Mouse (Mus musculus) hindbrain, embryonic 15.5 days (tissue): Measurements from ENCODE around the gene Shisal1. TPM values are rescaled to one million over a fixed set of nuclear protein-coding genes. Genes with fewer than 3 reads are reported as not detected.
A peak's percentile ranks its signal among the peaks of the same experiment; 100 is the strongest.

Source experiments
- ATAC-seq: fragments of 200-750 bp; cut with Nextera tagmentation; 2 replicates; pipeline ENCODE4 v1.8.0; 2017; ENCODE audit warnings: low read depth, moderate number of reproducible peaks, moderate TSS enrichment; ENCODE audit not compliant: low FRiP score
- H3K27ac ChIP-seq: fragments of 300-500 bp; sonication (generic); replicated peaks from 2 replicates; pipeline ENCODE4 v1.5.1; 2015; ENCODE audit warnings: mild to moderate bottlenecking, inconsistent platforms
- H3K27me3 ChIP-seq: fragments of 300-500 bp; sonication (generic); 2 replicates; pipeline ENCODE4 v1.6.1; 2015; ENCODE audit warnings: control low read depth, inconsistent platforms
- H3K36me3 ChIP-seq: fragments of 300-500 bp; sonication (generic); 2 replicates; pipeline ENCODE4 v1.6.1; 2015; ENCODE audit warnings: control low read depth, inconsistent platforms
- H3K4me1 ChIP-seq: fragments of 300-500 bp; sonication (generic); replicated peaks from 2 replicates; pipeline ENCODE4 v1.6.1; 2015; ENCODE audit warnings: control low read depth, inconsistent platforms
- H3K4me2 ChIP-seq: fragments of 300-500 bp; sonication (generic); 2 replicates; pipeline ENCODE4 v1.6.1; 2015; ENCODE audit warnings: moderate library complexity, mild to moderate bottlenecking, inconsistent platforms
- H3K4me3 ChIP-seq: fragments of 300-500 bp; sonication (generic); 2 replicates; pipeline ENCODE4 v1.5.1; 2015; ENCODE audit warnings: mild to moderate bottlenecking, inconsistent platforms
- H3K9ac ChIP-seq: fragments of 300-500 bp; sonication (generic); 2 replicates; pipeline ENCODE4 v1.6.1; 2015; ENCODE audit warnings: inconsistent platforms
- H3K9me3 ChIP-seq: fragments of 300-500 bp; sonication (generic); 2 replicates; pipeline ENCODE4 v1.6.1; 2016; ENCODE audit warnings: control low read depth, inconsistent platforms
- WGBS: fragments of 180-500 bp; shearing (Covaris S2); methylation state at CpG from one replicate; pipeline ENCODE4 v1.1.7; 2015; 5-methylcytosine and 5-hydroxymethylcytosine counted together
- polyA plus RNA-seq: library from polyadenylated mRNA; unstranded; fragments of >200 nt; fragmentation: Nextera tagmentation; extraction: Ambion mirVana; gene quantifications from 2 replicates; pipeline ENCODE4 v1.2.1, GENCODE M21; 2015

Gene Shisal1
- polyA plus RNA-seq, 1 experiment from 2014 or later = 14.1 TPM

DNA sequence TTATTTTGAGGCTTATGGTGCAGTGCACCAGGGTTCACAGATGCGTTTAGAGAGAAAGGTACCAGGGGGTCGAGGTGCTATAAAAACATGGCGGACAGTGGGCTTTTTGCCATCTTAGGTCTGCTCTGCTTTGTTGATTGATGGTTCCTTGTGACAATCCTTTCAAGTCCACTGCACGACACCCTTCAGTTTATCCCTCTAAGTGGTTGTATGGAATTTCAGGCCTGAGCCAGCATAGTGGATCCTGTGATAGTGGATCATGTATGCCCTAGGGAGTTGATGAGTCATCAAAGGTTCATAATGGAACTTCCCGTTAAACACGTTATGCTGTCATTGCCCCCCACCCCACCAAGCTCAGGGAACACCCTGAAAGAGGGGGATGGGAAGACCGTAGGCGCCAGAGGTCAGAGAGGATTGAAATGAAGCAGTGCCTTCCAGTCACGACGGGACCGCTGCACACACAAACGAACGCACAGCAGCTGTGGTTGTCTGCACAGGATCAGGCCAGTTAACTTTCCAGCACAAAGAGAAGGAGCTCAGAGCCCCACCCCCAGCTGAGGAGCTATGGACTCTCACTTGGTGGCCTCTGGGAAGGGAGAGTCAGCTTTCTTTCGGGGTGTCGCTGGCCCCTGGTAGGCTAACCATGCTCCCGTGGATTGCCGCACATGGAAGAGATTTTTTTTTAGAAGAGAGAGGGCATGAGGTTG is 81.1 kb downstream of the Shisal1 start:
- Histone ChIP-seq H3K36me3 (no peaks in the 10 kb centered on the region), H3K4me2 (no peak overlapping the region), H3K9me3 (no peaks in the 10 kb centered on the region), H3K27ac (no peak overlapping the region), H3K9ac (no peak overlapping the region), H3K27me3 (no peaks in the 10 kb centered on the region), H3K4me3 (no peak overlapping the region), H3K4me1 (peaks cover 10% of the 10 kb centered on the region)
- WGBS = 60% methylated on average over 17 of the region's 17 CpGs
- no peak for ATAC-seq

DNA sequence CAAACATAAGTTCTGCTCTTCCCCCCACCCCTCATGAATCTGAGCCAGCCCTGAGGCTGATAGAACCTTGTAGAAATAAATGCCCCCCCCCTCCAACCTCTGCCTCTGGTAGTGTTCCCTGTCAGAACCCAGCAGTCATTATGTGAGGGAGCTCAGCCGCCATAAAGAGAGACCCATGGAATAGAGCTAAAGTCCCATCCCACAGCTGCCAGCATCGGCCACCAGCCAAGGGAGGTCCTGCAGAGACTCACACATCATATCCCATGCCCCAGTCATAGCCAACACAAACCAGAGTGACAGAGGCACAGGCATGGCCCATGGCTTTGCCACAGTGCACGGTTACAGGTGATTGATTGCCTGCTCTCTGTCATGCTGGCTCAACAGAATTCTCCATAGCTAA is 82.2 kb downstream of the Shisal1 start:
- ATAC-seq = no peak
- Histone ChIP-seq H3K27ac (no peak overlapping the region), H3K36me3 (no peaks in the 10 kb centered on the region), H3K4me2 (no peak overlapping the region), H3K4me1 (peaks cover 20% of the 10 kb centered on the region), H3K9ac (no peak overlapping the region), H3K4me3 (no peak overlapping the region), H3K27me3 (no peaks in the 10 kb centered on the region), H3K9me3 (no peaks in the 10 kb centered on the region)
- 78% methylated on average over 3 of the region's 3 CpGs for WGBS

DNA sequence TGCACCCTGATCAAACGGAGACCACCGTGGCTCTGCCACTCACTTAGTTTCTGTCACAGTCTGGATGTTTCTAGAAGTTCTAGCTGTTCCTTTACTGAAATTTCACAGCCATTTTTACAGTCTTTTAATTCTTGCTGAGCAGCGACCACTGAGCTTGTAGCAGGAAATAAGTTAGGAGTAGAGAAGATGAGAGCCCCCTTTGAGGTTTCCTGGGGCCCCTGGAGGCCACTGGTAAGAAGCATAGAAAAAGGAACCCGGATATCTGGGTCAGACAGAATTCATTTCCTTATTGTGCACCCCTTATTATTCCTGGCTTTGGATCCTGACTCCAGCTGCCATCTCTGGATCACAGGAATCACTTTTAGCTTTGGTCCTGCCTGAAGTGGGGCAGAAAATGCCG is 91.8 kb downstream of the Shisal1 start:
- no peak for ATAC-seq
- H3K9ac ChIP-seq = no peak overlapping the region
- peaks cover 21% of the 10 kb centered on the region for H3K4me1 ChIP-seq
- 87% methylated on average over 5 of the region's 5 CpGs for WGBS
- H3K4me3 ChIP-seq = no peak overlapping the region
- no peaks in the 10 kb centered on the region for H3K27me3 ChIP-seq
- no peaks in the 10 kb centered on the region; the same call in 1 of the 2 replicates for H3K9me3 ChIP-seq
- H3K27ac ChIP-seq = no peak overlapping the region
- no peaks in the 10 kb centered on the region for H3K36me3 ChIP-seq
- H3K4me2 ChIP-seq = no peak overlapping the region

DNA sequence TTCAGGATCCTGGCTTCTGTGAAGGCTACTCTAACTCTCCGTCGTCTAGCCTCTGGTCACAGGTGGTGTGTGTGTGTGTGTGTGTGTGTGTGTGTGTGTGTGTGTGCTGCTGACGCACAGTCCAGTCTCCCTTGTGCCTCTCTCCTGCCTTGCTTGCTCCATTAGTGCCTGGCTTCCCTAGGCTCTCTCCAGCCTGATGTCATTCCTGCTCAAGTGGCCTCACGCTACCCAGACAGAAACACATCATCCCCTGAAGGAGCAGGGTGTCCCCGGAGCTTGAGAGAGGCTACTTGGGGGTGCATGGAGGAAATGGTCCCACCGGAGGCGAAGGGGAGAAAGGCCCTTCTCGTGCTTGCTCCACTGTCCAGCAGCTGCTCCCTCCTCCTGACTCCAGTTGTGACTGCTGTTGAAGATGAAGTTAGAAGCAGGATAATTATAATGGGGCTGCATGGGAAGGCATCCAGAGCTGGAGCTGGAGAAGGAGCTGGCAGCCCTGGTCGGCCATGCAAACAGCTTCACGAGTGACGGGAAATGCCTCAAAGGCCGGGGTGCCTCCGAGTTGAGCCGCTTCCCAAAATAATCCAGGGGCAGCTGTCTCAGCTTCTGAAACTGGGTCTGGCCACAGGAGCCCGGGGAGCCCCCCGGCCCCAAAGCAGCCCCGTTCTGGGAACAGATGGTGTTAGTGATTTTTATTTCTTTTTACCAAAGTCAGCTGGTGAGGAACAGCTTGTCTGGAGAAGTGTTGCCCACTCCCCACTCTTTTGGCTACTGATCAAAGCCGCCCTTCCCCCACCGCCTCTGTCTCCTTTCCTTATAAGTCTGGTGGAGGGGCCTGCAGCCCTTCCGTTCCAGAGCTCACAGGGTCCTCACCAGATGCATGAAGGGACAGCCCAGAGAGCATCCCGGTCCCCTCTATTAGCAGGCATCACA is 94.7 kb downstream of the Shisal1 start:
- H3K36me3 ChIP-seq = no peaks in the 10 kb centered on the region
- ATAC-seq = peak; percentile 35; the same call in 1 of the 2 replicates

DNA sequence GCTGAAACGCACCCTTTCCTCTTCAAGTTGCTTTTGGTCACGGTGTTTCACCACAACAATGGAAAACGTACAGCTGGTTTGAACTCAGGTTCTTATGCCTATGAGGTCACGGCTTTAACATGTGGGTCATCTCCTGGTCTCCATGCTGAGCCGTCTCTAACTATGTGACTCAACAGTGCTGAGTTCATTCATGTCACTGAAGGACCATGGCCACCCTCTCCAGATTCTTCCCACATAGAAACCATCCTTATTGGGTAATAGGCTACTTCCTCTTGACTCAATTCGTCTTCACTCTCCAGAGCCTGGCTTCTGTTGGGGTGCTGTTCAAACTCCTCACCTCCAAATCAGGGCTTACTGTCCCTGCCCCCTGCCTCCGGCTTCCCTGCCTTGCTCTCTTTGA is 95.6 kb downstream of the Shisal1 start:
- Histone ChIP-seq H3K9me3 (no peaks in the 10 kb centered on the region; the same call in 1 of the 2 replicates), H3K36me3 (no peaks in the 10 kb centered on the region), H3K27ac (no peak overlapping the region), H3K4me2 (no peak overlapping the region), H3K4me3 (no peak overlapping the region), H3K4me1 (peaks cover 19% of the 10 kb centered on the region), H3K9ac (no peak overlapping the region), H3K27me3 (no peaks in the 10 kb centered on the region)
- 78% methylated on average over 7 of the region's 7 CpGs for WGBS
- ATAC-seq = no peak

More for the DNA sequence above, 94.7 kb downstream of the Shisal1 start:
- peak overlapping the region; percentile 22; the same call in 1 of the 2 replicates for H3K27ac ChIP-seq
- WGBS = 63% methylated on average over 21 of the region's 21 CpGs
- no peak overlapping the region for H3K4me2 ChIP-seq
- H3K9ac ChIP-seq = no peak overlapping the region
- H3K4me3 ChIP-seq = no peak overlapping the region
- H3K4me1 ChIP-seq = peaks cover 19% of the 10 kb centered on the region
- no peaks in the 10 kb centered on the region; the same call in 1 of the 2 replicates for H3K9me3 ChIP-seq
- no peaks in the 10 kb centered on the region for H3K27me3 ChIP-seq

DNA sequence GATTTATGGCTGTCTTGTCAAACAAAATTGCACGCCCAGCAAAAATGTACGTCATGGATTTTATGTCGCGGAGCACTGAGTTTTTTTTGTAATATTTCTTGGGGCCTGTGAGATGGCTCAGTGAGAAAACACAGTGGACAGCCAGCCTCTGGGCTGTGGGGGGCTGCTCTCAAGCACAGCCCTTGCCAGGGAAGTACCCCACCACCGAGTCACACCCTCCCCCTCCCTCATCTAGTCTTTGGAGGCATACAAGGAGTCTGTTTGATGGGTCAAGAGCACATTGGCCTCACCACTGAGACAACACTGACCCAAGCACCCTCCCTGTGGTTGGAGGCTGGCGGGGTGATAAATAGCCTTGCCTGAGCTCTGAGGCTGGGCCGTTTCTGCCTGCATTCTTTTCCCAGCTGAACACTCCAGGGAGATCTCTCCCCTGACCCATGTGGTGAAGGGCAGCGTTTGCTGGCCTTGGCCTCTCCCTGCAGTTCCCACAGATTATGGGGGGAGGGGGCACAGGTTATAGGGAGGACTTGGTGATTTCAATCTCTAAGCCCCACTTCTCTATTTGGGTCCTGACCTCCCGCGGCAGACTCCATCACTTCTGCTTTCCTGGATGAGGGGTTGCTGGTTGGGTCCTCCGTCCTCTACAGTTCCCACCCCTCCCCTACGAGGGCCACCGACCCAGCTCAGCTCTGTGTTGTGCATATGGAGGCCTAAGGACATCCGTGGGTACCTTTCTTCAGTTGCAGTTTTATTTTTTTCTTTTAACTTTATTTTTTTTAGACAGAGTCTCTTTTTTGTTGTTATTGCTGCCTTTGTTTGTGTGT is 96.8 kb downstream of the Shisal1 start:
- H3K9me3 ChIP-seq = no peaks in the 10 kb centered on the region; the same call in 1 of the 2 replicates
- peak; percentile 39 for ATAC-seq
- H3K4me3 ChIP-seq = no peak overlapping the region
- H3K27me3 ChIP-seq = no peaks in the 10 kb centered on the region
- H3K36me3 ChIP-seq = no peaks in the 10 kb centered on the region
- H3K9ac ChIP-seq = no peak overlapping the region
- peaks cover 22% of the 10 kb centered on the region for H3K4me1 ChIP-seq
- no peak overlapping the region for H3K4me2 ChIP-seq
- no peak overlapping the region for H3K27ac ChIP-seq
- WGBS = 35% methylated on average over 14 of the region's 14 CpGs

DNA sequence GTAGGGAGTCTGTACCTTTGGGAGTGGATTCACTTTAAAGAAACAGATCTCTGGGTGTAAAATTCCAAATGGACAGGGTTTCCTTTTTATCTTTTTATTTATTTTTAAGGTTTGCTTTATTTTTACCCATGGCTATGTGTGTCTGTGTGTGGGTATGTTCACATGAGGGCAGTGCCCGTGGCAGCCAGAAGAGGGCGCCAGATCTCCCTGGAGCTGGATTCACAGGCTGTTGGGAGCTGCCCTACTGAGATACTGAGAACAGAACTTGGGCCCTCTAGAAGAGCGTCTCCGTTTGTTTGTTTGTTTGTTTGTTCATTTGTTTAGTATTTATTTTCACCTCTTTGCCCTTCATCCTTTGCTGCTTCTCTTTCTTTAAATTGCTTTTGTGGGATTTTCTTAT is 98.1 kb downstream of the Shisal1 start:
- no peaks in the 10 kb centered on the region; the same call in 1 of the 2 replicates for H3K9me3 ChIP-seq
- no peaks in the 10 kb centered on the region for H3K27me3 ChIP-seq
- H3K4me3 ChIP-seq = no peak overlapping the region
- H3K4me1 ChIP-seq = peaks cover 26% of the 10 kb centered on the region
- H3K27ac ChIP-seq = no peak overlapping the region
- H3K9ac ChIP-seq = no peak overlapping the region
- WGBS = 92% methylated on average over 4 of the region's 4 CpGs
- H3K4me2 ChIP-seq = no peak overlapping the region
- no peaks in the 10 kb centered on the region for H3K36me3 ChIP-seq
- no peak for ATAC-seq

DNA sequence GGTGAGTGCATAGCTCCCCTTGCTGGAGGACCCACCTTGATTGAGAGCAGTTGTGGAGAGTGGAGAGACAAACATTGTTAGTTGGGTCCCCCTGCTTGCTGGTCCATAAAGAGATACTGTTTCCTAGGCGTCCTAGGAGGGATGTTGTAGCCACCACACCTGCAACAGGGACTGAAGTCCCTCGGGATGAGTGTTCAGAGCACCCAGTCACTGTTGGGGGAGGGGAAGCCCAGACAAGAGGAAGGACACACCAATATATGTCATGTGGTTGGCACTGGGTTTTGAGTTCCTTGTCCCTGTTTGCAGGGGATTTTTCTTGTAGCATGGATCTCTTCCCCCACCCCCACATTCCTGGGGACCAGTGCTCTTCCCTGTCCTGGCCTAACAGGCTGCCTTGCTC is 106.0 kb downstream of the Shisal1 start:
- H3K4me1 ChIP-seq = peaks cover 10% of the 10 kb centered on the region
- H3K36me3 ChIP-seq = no peaks in the 10 kb centered on the region
- H3K9me3 ChIP-seq = no peaks in the 10 kb centered on the region
- ATAC-seq = no peak
- no peaks in the 10 kb centered on the region for H3K27me3 ChIP-seq
- no peak overlapping the region for H3K9ac ChIP-seq
- 56% methylated on average over 2 of the region's 2 CpGs for WGBS
- no peak overlapping the region for H3K4me2 ChIP-seq
- H3K4me3 ChIP-seq = no peak overlapping the region
- no peak overlapping the region for H3K27ac ChIP-seq

- H3K36me3 ChIP-seq = no peaks in the 10 kb centered on the region
These were observed 109.3 kb downstream of the Shisal1 start for GRCm38 (mm10) chr15:84337599-84337998.

DNA sequence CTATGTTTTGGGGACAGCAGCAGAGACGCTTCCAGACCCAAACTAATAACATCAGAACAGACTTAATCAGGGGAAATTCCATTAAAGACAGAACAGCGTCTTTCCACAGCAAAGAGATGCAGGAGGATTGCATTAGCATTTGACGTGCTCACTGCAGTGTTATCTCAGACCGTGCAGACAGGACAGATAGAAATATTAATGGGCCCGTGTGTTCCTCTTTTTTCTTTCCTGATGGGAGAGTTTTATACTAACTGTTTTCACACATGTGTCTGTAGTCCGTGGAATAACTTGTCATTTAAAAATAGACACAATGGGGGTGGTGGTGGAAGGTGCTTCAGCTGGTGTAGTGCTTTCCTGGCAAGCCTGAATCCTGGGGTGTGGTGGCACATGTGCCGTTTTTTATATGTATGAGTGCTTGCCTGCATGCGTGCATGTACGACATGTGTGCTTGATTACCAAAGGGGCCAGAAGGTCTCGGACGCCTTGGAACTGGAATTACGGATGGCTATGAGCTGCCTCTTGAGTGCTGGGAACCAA is 110.5 kb downstream of the Shisal1 start:
- H3K4me3 ChIP-seq = no peak overlapping the region
- WGBS = 62% methylated on average over 12 of the region's 12 CpGs
- H3K27me3 ChIP-seq = no peaks in the 10 kb centered on the region
- no peak for ATAC-seq
- H3K4me1 ChIP-seq = peaks cover 4% of the 10 kb centered on the region; the same call in 1 of the 2 replicates
- H3K9me3 ChIP-seq = no peaks in the 10 kb centered on the region
- H3K27ac ChIP-seq = no peak overlapping the region
- H3K9ac ChIP-seq = no peak overlapping the region
- no peak overlapping the region for H3K4me2 ChIP-seq
- H3K36me3 ChIP-seq = no peaks in the 10 kb centered on the region

More at GRCm38 (mm10) chr15:84337599-84337998, 109.3 kb downstream of the Shisal1 start:
- peaks cover 4% of the 10 kb centered on the region; the same call in 1 of the 2 replicates for H3K4me1 ChIP-seq
- H3K27me3 ChIP-seq = no peaks in the 10 kb centered on the region
- no peak overlapping the region for H3K4me2 ChIP-seq
- no peak overlapping the region for H3K9ac ChIP-seq
- H3K4me3 ChIP-seq = no peak overlapping the region
- WGBS = 62% methylated on average over 5 of the region's 5 CpGs
- H3K9me3 ChIP-seq = no peaks in the 10 kb centered on the region
- no peak for ATAC-seq
- H3K27ac ChIP-seq = no peak overlapping the region

DNA sequence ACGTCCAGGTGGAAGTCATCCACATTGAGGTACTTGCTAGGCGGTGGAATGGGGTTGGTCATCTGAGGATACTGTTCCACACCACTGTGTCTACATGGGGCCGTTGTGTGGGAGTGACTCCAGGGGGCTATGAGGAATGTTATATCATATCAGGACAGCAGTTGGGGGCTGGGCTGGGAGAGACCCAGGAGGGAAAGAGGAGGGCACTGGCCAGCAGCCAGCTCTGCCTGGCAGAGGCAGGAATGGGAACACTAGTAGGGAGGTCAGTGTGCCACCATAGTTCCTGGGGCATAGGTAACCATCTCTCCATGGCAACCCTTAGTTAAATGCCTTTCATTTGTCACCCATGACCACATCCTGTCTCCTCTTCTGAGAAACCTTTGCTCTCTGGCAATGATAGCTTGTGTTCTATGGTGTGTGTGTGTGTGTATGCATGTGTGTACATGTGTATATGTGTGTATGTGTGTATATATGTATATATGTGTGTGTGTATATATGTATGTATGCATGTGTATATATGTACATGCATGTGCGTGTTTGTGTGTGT is 115.8 kb downstream of the Shisal1 start:
- ATAC-seq = no peak
- no peaks in the 10 kb centered on the region for H3K27me3 ChIP-seq
- no peak overlapping the region for H3K9ac ChIP-seq
- H3K27ac ChIP-seq = no peak overlapping the region
- no peak overlapping the region for H3K4me2 ChIP-seq
- H3K9me3 ChIP-seq = no peaks in the 10 kb centered on the region
- no peaks in the 10 kb centered on the region for H3K36me3 ChIP-seq
- 86% methylated on average over 4 of the region's 4 CpGs for WGBS
- no peaks in the 10 kb centered on the region for H3K4me1 ChIP-seq
- H3K4me3 ChIP-seq = no peak overlapping the region
